Mouse (Mus musculus) naive thymus-derived CD4-positive, alpha-beta T cell, adult 2 months (primary cell): ENCODE results near the gene Ott.
"Not testable (repeated sequence)": the region's sequence is repeated elsewhere in the genome, so short reads cannot be mapped to it uniquely, and the experiment has no call there.

Experiments
- DNase-seq: peaks from one replicate; pipeline ENCODE4 v3.0.0-alpha.2; 2011; ENCODE audit warnings: low read depth

Ott gene

DNA sequence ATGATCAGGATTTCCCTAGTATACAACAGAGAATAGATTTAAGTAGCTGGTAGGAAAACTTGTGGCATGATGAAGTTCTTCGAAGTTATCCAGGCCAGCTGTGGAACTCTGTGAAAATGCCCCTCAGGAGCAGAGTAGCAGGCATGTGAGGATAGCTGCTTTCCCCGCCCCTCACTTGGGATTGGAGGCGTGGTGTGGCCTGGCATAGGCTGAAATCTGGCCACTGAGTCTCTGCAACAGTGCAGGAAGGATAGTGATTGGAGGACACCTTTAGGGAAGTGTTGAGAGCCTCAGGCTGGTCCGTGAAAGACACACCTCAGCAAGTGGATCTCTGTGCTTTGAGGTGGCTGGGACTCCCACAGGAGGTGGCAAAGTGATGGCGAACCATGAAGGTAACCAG, at the start of gene Ott:
TSS of gene Ott (plus strand) at position 301 of the 400 bp plus-strand sequence.
- DNase-seq = not testable (repeated sequence)
